Mouse (Mus musculus): ENCODE results near the gene Krt4.
A peak's percentile ranks its signal among the peaks of the same experiment; 100 is the strongest.

Gene Krt4

DNA sequence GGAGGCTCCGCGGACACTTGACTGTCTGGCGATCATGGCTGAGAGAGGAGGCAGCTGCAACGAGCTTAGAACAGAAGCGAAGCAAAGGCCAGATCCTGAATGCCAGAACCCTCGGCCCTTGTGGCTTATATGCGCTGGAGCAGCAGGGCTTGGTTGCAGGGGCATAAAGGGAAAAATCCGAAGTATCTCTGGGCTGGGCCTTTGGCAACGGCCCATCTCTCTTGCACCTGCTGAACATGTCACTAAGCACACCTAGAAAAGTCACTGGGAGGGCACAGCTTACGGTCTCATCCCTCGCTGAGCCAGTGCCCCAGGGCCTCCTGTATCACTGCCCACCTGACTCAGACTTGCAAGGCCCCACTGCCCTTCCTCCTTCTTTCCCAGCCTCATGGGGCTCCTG lies at the start of gene Krt4:
Gene Krt4, minus strand, starts transcription at position 101 of the 400 bp plus-strand sequence.
- DNase-seq (ENCODE audit: low spot score in 2 of 2): no peak

DNA sequence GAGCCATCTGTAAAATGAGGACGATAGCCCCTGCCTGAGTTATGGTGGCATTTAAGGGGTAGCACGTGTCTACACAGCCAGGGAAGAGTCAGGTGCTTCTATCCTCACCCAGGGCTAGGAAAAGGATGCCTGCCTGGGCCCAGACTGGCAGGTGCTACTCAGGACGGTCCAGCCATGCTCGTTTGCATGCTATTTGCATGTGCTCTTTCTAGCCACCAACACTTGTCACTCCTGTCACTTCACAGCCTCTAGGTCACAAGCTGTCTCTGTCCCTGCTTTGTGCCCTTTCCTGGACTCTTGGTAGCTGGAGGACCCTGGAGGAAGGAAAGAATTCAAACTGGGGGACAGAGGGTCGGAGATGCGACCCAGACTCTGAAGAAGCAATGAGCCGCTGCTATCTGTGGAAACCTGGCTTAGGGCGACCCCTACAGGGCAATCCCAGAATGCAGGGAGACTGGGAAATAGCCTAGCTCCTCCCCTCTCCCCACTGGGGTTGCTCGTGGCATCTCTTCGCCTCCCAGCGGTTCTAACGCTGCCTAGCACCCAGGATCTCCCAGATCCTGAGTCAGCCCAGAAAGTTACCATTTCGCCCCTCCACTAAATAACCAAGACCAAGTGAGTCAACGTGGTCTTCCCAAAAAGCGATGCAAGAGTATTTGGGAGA lies 49.0 kb upstream of the Krt4 start:
- peak; percentile 99 for DNase-seq (ENCODE audit: low spot score in 2 of 2)

DNA sequence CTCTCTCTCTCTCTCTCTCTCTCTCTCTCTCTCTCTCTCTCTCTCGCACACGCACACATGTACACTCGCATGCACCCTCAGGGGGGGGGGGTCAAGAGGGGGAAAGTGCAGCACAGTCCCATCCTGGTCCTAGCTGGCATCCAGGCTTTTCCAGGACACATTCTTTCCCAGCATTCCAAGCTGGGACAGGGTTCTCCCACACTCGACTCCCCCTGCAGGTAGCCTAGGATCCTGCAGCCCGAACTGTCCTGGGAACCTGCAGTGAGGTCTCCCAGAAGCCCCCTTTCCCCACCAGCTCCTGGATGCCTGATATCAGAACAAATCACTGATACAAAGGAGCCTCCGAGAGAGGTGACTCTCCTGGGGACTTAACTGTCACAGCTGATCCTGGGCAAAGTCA lies 46.0 kb upstream of the Krt4 start:
- no peak for DNase-seq (ENCODE audit: low spot score in 2 of 2)

DNA sequence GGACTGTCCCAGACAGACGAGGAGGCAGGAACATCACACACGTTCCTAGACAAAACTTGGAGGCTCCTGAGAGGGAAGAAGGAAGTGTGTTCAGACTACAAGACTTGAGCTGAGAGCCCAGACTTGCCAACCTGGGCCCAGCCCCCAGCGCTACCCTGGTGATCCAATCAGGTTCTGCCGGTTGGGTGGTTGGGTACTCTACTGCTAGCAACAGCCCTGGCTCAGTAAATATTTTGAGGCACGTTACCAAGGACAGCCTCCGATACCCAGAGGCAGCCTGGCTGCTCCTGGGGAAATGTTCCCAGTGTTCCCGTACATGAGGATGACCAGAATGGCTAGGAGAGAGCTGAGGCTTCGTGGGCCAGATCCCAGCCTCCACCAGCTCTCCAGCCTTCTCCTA lies 42.3 kb upstream of the Krt4 start:
- no peak for DNase-seq (ENCODE audit: low spot score in 2 of 2)

DNA sequence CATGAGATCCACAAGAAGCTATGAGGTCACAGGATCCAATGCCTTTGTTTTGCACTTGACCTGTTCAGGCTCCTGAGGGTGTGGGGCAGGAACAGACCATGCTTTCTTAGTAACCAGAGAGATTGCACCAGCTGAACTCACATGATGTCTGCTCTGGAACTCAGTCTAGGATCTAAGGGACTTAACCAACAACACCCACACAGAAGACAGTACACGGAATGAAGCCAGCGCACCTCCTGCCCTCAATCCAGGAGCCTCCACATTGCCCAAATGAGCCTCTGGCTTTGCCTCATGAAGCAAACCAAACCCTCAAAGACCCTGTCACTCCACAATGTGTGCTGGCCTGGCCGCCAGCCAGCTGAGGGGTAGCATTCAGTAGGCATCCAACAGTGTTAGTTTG lies 34.4 kb upstream of the Krt4 start:
- no peak for DNase-seq (ENCODE audit: low spot score in 2 of 2)

DNA sequence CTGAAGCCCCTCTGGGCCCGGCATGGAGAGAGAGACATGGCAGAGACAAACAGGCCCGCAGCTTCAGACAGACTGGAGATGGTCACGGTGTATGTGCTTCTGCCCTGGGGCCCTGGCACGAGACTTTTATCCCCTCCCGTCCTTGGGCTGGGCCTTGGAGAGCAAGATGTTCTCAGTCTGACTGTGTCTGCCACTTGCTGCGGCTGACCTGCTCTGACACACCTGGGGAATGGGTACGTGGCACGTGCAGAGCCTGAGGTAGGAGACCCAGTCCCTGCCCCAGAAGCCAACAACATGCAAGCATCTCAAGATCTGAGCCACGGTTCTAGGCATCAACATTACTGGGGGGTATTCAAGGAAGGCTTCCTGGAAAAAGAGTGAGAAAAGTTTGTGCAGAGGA lies 29.7 kb upstream of the Krt4 start, which contains the start of gene Krt78:
Gene Krt78, minus strand, starts transcription at position 101 of the 400 bp plus-strand sequence.
- no peak for DNase-seq (ENCODE audit: low spot score in 2 of 2)

DNA sequence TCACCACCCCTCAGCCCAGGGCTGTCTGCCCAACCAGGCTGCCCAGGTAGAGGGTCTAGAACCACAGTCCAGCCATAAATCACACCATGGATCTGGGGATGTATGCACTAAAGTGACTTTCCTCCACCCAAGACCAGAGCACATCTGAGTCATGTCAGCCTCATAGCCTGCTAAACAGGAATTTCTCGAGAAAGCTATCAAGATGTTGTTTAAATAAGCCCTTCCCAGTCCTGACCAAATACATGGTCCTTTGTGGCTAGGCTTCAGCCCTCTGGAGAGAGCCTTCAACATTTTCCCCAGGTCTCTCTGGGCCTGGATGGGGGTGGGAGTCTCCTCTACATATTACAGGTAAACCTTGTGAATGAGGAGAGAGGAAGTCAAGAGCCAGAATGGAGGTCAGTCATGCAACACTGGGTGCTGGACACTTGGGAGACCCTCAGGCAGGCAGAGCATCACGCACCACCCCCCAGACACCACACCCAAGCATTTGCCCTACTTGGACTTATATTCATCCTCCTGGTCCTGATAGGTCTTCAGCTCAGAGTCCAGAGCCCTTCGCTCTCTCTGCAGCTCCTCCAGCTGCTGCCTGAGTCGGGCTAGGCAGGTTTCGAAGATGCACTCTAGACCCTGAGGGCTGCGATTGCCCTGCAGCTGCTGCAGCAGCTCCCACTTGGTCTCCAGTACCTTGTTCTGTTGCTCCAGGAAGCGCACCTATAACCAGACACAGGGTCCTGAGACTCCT lies 28.4 kb upstream of the Krt4 start:
- DNase-seq (ENCODE audit: low spot score in 2 of 2): no peak

DNA sequence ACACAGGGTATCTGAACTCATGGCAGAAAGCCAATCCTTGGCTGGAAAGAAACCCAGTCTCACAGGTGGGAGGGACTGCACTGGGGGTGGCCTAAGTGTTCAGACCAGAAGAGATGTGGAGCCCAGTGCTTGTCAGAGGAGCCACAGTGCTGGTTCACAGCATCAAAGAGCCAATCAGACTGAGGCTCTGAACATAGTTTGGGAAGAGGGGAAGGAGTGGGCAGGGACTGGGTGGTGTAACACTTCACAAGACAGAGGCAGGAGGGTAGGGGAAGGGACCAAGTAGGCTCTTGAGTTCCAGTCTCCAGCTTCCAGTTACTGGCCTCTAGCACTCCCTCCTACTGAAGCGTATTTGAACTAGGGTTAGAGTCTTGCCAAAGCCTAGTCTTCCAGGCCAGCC lies 20.9 kb upstream of the Krt4 start:
- no peak for DNase-seq (ENCODE audit: low spot score in 2 of 2)

DNA sequence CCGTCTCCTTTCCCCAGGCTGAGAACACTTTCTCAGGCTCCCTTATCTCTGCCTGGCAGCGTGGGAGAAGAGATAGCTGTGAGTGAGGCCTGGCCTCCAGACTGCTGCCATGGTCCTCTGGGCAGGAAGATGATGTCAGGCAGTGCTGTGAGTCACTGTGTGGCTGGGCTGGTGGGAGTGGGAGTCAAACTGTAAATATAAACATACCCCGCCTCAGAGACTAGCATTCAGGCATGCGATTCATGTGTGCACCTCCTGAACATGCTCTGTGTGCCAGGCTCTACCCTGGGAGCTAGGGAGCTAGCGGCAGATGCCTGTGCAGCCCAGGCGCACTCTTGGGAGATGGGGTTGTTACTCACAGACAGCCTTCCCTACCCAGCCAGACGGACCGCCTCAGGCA lies 17.4 kb upstream of the Krt4 start:
- DNase-seq (ENCODE audit: low spot score in 2 of 2): peak; percentile 15 to 18

DNA sequence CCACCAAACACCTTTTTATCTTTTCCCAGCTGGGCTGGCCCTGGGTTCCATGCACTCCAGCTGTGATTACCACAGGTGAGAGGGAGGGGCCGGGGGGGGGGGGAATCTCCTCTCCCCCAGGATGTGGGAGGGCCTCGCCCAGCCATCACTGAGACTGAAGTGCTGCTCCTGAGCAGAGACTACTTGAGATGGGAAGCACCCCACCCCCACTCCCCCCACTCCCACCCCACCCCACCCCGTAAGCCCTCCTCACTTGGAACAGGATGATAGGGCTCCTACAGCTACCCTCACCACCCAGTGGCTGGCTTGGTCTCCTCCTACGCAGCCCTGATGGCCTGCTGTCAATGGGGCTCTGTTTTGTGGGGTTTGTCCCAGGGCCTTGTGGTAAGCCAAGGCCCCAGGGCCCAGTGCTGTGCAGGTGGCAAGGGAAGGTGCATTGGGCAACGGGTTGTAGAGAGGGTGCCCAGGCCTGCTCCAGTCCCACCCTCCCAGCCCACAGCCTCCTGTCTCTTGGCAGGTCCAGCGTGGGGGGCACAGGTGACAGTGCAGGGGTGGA lies 15.8 kb upstream of the Krt4 start, which contains the start of gene Krt79:
Gene Krt79, minus strand, starts transcription at position 51 of the 556 bp plus-strand sequence.
- no peak for DNase-seq (ENCODE audit: low spot score in 2 of 2)

DNA sequence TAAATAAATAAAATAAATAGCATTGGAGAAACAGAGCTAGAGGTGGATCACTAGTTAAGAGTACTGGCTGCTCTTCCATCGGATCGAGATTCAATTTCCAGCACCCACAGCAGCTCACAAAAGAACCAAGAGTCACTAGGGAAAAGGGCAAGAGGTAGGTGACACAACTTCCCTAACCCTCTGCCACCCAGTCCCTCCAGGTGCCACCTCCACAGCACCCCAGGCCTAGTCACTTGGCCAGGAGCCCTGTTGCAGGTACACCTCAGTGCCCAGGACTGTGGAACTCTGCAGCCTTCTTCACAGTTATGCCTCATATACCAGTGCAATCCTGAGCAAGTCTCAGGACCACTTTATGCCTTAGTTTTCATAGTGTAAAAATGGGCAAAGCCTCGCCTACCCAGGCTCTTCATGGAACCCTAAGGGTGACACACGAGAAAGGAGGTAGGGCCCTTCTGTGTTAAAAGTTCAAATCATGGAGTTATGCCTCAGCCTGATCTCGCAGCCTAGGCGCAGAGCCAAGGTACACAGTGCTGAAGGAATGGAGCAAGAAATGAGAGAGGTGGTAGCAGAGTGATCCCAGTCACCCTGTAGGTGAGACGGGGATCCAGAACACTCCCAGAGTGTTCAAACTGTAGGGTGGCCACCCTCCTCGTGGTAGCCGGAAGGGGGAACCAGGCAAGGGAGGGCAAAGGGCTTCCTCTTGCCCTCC lies 14.2 kb upstream of the Krt4 start:
- no peak for DNase-seq (ENCODE audit: low spot score in 2 of 2)

DNA sequence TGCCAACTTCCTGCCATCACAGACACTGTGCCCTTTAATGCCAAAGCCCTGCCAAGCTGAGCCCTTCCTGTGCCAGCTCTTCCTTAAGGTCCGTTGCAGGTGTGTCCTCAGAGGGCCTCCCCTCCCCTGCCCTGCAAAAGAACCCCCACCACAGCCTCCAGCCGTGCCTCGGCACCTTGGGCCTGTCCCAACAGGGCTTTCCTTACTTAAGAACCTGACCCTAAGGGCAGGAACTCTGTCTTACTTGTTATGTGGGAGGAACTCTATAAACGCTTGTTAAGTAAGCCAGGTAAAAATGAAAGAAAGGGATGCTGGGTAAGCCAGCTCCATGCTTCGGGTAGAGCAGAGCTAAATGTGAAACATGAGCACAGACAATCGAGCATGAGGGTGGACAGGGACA lies 8.5 kb upstream of the Krt4 start:
- DNase-seq (ENCODE audit: low spot score in 2 of 2): no peak

DNA sequence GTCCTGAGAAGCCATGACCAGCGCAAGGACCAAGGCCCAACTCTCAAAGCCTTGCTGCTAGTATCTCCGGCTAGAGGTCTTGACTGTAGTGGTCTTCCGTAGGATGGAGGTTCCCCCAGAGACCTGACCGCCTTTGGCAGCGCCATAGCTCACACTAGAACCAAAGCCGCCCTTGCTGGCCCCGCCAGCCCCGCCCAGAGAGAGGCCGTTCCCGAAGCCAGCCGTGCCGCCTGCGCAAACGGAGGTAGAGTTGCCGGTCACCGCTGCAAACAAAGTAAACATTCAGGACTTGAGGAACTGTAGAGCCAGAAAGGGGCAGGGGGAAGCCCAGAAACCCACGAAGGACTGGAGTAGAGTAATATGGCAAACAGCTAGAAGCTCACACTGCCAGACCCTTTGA lies 5.1 kb upstream of the Krt4 start:
- DNase-seq (ENCODE audit: low spot score in 2 of 2): no peak

DNA sequence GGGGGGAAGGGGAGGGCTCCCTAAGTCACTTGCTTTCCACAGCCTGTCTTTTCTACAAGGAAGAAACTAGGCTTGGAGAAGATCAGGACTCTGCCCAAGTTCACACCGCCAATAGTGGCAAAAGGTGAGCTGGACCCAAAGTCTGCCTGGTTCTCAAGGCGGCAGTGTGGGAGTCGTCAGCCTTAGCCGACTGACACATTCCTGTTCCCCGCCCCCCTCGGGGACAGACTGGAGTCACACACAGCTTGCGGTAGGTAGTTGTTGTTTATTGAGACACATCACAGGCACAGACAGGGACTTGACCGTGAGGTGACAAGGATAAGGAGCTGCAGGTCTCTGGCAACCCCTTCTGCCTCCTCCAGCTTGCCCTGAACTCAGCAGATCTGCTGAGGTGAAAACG lies 4.6 kb upstream of the Krt4 start:
- DNase-seq (ENCODE audit: low spot score in 2 of 2): no peak

DNA sequence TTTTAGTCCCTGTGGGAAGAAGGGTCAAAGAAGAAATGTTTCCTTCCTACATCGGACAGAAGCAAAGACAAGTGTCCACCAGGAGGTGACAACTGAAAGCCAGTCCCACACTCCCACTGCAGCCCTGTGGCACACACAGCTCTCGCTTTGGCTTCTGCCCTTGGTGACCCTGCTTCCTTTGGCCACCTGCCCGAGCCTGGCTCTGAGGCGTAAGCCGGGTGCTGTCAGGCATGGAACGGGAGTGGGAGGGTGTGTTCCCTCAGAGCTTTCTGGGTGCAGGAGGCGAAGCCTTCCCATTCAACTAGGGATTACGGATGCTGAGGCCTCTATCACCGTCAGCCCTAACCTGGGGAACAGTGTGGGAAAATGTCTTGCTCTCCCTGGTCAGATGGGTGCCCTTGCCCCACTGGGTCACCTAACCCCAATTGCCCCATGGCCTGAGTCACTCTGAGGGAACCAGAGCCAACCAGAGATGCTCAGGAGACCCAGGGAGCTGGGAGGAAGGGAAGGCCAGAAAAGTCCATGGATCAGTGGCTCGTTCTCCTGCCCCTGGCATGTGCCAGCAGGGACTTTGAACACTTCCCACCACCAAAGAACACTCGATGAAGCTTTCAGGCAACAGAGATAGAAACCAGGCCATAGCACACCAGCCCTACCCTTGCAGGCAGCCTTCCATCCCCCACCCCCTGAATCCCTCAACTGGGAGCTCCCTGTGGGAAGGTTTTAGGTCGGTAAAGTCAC lies 3.0 kb upstream of the Krt4 start:
- no peak for DNase-seq (ENCODE audit: low spot score in 2 of 2)

DNA sequence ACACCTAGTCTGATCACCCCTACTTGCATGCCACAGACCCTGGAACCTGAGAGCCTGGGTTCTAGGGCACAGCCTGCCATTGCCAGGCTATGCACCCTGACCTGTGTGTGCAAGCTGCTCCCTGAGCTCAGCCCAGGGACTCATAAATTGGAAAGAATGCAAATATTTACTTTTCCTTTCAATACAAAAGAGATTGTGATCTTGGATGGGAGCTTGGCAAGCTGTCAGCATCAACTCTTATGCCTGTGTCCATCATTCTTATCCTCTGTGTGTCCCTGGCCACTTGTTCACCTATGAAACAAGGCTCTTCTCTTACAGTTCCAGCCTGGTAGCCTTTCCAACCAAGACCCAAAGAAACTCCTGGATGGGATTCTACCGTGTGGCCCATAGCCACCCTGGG lies 506 bp upstream of the Krt4 start:
- DNase-seq (ENCODE audit: low spot score in 2 of 2): no peak

DNA sequence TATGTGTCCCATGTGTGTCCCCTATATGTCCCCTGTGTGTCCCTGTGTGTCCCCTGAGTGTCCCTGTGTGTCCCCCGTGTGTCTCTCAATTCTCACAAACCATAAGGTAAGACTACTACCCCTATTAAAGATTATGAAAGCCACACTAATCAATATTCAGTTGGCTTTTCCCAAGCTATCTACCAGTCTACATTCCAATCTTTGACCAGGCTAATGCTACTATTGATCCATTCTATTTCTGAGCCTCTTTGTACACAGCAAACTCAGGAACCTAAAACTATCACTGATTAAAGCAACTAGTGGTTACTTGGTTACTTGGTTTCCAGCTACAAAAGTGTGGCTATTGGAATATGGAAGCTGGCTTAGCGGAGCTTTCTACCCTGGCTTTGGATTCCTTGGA lies 2.2 kb downstream of the Krt4 start:
- no peak for DNase-seq (ENCODE audit: low spot score in 2 of 2)

DNA sequence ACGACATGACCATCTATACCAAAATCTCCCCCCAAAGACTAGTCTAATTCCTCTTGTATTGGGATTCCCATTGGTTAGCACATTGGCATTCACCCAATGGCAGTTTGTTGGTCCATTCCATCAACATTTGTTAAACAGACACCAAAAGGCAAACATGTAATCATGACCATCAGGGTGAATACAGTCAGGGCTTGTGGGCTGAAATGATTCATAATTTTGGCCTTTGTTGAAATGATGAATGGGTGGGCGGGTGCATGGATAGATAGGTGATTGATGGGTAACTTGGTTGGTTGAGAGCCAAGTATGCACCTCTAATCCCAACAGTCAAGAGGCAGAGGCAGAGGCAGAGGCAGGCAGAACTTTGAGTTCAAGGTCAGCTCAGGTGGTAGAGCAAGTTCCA lies 8.5 kb downstream of the Krt4 start:
- no peak for DNase-seq (ENCODE audit: low spot score in 2 of 2)

DNA sequence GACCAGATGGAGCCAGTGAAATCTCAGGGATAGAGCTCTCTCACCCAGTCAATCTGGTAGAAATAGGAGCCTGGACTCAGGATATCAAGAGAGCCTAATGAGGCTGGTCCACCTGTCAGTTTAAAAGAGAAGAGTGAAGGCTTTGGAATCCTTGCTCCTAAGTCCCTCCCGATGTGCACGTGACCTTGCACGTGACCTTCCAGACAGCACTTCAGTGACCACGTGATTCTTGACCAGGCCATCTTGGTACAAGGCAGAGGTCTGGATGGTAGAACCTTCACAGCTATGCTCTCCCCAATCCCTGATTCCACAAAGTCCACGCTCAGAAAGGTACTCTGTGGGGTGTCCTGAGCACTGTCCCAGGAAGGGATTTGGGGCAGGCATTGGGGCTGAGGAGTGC lies 19.7 kb downstream of the Krt4 start:
- DNase-seq (ENCODE audit: low spot score in 2 of 2): no peak

DNA sequence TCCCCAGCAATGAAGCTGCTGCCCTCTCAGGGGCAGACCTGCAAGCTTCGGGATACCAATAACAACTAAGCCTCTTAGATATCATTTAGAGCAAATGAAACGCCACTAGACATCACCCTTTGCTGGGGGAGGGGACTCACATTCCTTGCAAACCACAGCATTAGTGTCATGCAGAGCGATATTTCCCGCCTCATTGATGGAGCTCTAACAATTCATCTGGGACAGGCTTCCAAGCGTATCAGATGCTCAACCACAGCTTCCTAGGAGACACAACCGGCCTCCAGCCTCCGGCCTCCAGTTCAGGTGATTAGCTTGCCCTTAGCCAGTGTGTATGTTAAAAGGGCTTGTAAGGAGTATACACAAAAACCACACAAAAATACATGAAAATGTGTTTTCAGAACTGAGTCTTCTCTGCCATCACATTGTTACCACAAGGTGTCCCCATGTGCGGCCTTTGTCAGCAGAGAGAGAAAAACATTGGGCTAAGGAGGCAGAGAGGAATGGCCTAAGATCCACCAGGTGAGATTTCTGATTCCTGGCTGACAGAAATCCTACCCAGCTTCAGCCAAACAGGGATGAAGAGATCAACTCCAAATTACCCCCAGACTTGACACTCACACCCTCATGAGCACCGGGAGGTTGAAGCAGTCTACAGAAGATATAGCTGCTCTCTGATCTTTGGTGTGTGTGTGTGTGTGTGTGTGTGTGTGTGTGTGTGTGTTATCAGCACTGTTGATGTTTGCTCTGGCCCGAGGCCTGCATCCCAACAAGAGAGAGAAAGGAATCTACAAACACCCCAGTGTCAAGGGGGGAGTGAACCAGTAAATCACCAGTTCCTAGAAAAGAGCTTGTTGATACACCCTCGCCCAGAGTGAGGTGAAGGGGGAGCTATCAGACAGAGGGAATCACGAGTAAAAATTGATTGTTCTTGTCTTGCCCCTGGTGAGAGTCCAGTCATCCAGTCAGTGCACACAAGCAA lies 22.1 kb downstream of the Krt4 start:
- no peak for DNase-seq (ENCODE audit: low spot score in 2 of 2)

DNA sequence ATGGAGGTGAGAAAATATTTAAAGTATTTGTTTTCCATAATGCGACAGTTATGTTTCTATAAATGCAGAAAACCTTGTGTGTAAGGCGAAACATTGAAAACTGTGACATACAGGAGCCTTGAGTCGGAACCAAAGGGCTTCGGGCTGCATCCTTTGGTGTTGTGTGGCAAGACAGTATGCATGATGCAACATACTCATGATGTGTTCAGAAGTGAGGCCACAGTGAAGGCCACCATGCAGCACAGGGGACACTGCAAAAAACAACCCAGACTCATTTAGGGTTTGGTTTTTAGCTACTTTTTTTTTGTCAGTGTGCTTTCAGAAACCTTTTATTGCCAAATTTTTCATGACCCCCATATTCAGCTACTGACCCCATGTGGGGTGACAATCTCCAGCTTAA lies 29.3 kb downstream of the Krt4 start:
- no peak for DNase-seq (ENCODE audit: low spot score in 2 of 2)

All from right cerebral cortex, adult 2 months (tissue).